Mouse (Mus musculus): ENCODE results near the gene Hck. TPM values are rescaled to one million over a fixed set of nuclear protein-coding genes. Genes with fewer than 3 reads are reported as not detected.

Gene Hck
- polyA plus RNA-seq, 1 experiment from 2014 or later: 1.3 TPM

- no peaks in the 10 kb centered on the region for H3K9me3 ChIP-seq
- peak; percentile 67 for ATAC-seq
- no peaks in the 10 kb centered on the region for H3K4me1 ChIP-seq (replicated peaks)
- WGBS: 11% methylated on average over 9 of the region's 9 CpGs
- H3K9ac ChIP-seq (replicated peaks): no peak overlapping the region
- no peak overlapping the region for H3K27ac ChIP-seq
- H3K4me2 ChIP-seq (replicated peaks): no peak overlapping the region
- H3K36me3 ChIP-seq: no peaks in the 10 kb centered on the region
- H3K27me3 ChIP-seq: 0 out of 2 replicates have a peak, but pooled peaks cover 3% of the 10 kb centered on the region
- H3K4me3 ChIP-seq (replicated peaks): no peak overlapping the region
Observed at GRCm38 (mm10) chr2:153139996-153140613, 31.8 kb downstream of the Hck start.

DNA sequence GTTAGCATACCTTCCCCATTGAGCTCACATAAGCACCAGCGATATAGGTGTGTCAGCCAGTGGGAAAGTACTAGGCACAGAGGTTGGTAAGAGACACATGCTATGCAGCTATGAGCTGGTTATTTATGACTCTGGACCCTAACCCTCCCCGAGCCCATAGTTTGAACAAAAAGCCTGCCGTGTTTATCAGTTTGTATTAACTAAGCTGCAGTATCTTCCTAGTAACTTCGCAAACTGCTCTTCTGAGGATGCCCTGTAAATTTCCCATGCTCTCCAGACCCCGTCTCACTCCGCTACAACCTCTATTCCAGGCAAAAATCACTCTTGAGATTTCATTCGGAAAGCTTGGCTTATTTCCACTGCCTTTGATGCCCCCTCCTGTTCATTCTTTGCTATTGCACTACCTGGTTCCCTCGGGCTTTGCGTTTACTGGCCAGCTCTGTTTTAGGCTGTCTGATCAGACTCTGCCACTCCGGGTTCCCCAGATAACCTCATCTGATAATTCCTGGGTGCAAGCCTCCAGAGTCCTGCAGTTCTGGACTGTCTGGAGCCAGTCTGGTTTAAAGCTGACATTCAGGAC is 34.4 kb downstream of the Hck start:
- Histone ChIP-seq H3K9ac (replicated peaks) (no peak overlapping the region), H3K36me3 (no peaks in the 10 kb centered on the region), H3K27ac (no peak overlapping the region), H3K4me2 (replicated peaks) (no peak overlapping the region), H3K9me3 (no peaks in the 10 kb centered on the region), H3K27me3 (0 out of 2 replicates have a peak, but pooled peaks cover 3% of the 10 kb centered on the region), H3K4me3 (replicated peaks) (no peak overlapping the region), H3K4me1 (replicated peaks) (no peaks in the 10 kb centered on the region)
- no peak for ATAC-seq
- WGBS: 34% methylated on average over 10 of the region's 10 CpGs

- H3K4me2 ChIP-seq (replicated peaks): no peak overlapping the region
- 0 out of 2 replicates have a peak, but pooled peaks cover 3% of the 10 kb centered on the region for H3K27me3 ChIP-seq
- no peaks in the 10 kb centered on the region for H3K36me3 ChIP-seq
- WGBS: 81% methylated on average over 5 of the region's 5 CpGs
- no peaks in the 10 kb centered on the region for H3K4me1 ChIP-seq (replicated peaks)
- H3K4me3 ChIP-seq (replicated peaks): no peak overlapping the region
- H3K27ac ChIP-seq: no peak overlapping the region
- no peak overlapping the region for H3K9ac ChIP-seq (replicated peaks)
- ATAC-seq: no peak
- no peaks in the 10 kb centered on the region for H3K9me3 ChIP-seq
Observed at GRCm38 (mm10) chr2:153145346-153145745, 37.1 kb downstream of the Hck start.

- Histone ChIP-seq H3K4me3 (replicated peaks) (no peak overlapping the region), H3K4me1 (replicated peaks) (no peaks in the 10 kb centered on the region), H3K27me3 (0 out of 2 replicates have a peak, but pooled peaks cover 3% of the 10 kb centered on the region), H3K4me2 (replicated peaks) (no peak overlapping the region), H3K36me3 (no peaks in the 10 kb centered on the region), H3K9ac (replicated peaks) (no peak overlapping the region), H3K9me3 (no peaks in the 10 kb centered on the region), H3K27ac (no peak overlapping the region)
- 82% methylated on average over 3 of the region's 3 CpGs for WGBS
- no peak for ATAC-seq
Observed at GRCm38 (mm10) chr2:153147236-153147635, 39.0 kb downstream of the Hck start.

DNA sequence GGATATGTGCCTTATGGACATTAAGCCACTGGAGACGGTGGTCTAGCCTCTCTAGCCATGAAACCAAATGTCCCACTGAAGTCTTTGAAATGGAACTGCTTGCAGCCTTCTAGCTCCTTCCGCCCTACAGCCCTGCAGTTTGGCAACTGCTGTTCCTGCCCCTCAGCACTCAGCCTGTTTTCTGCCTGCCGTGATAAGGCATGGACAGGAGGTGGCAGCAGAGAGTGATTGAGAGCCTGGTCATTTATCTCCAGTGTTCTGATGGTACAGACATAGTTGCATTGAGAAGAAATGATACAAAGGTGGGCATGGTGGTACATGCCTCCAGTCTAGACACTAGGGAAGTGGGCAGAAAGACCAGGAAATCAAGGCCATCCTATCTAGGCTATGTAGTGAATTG is 39.4 kb downstream of the Hck start:
- peak; percentile 48; the same call in 1 of the 2 replicates for ATAC-seq
- H3K9me3 ChIP-seq: no peaks in the 10 kb centered on the region
- WGBS: 28% methylated on average over 3 of the region's 3 CpGs
- H3K9ac ChIP-seq (replicated peaks): no peak overlapping the region
- no peak overlapping the region for H3K4me2 ChIP-seq (replicated peaks)
- H3K36me3 ChIP-seq: no peaks in the 10 kb centered on the region
- no peak overlapping the region for H3K4me3 ChIP-seq (replicated peaks)
- H3K27ac ChIP-seq: no peak overlapping the region
- H3K4me1 ChIP-seq (replicated peaks): no peaks in the 10 kb centered on the region
- H3K27me3 ChIP-seq: 0 out of 2 replicates have a peak, but pooled peaks cover 3% of the 10 kb centered on the region

DNA sequence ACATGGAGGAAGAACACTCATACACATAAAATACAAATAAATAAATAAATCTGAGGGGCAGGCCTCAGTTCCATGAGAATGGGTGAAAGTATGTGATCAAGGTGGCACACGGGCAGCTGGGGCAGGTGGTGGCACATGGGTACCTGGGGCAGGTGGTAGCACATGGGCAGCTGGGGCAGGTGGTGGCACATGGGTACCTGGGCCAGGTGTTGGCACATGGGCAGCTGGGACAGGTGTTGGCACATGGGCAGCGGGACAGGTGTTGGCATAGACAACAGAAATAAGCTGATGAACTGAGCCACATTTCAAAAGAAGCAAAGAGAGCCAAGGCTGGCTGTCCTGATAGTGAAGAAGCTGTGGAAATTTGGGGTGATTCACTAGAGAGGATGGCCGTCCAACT is 41.5 kb downstream of the Hck start:
- Histone ChIP-seq H3K27me3 (0 out of 2 replicates have a peak, but pooled peaks cover 3% of the 10 kb centered on the region), H3K4me3 (replicated peaks) (no peak overlapping the region), H3K9ac (replicated peaks) (no peak overlapping the region), H3K36me3 (no peaks in the 10 kb centered on the region), H3K4me1 (replicated peaks) (no peaks in the 10 kb centered on the region), H3K9me3 (no peaks in the 10 kb centered on the region), H3K27ac (no peak overlapping the region), H3K4me2 (replicated peaks) (no peak overlapping the region)
- 84% methylated on average over 3 of the region's 3 CpGs for WGBS
- no peak for ATAC-seq

GRCm38 (mm10) chr2:153151026-153151425 is 42.8 kb downstream of the Hck start:
- no peak for ATAC-seq
- no peak overlapping the region for H3K9ac ChIP-seq (replicated peaks)
- no peaks in the 10 kb centered on the region for H3K9me3 ChIP-seq
- H3K27ac ChIP-seq: no peak overlapping the region
- H3K36me3 ChIP-seq: no peaks in the 10 kb centered on the region
- no peaks in the 10 kb centered on the region for H3K27me3 ChIP-seq
- H3K4me2 ChIP-seq (replicated peaks): no peak overlapping the region
- no peak overlapping the region for H3K4me3 ChIP-seq (replicated peaks)
- no peaks in the 10 kb centered on the region for H3K4me1 ChIP-seq (replicated peaks)
- 84% methylated on average over 7 of the region's 7 CpGs for WGBS

- 79% methylated on average over 8 of the region's 8 CpGs for WGBS
- no peak overlapping the region for H3K9ac ChIP-seq (replicated peaks)
Observed at GRCm38 (mm10) chr2:153151926-153152665, 43.8 kb downstream of the Hck start.

GRCm38 (mm10) chr2:153153033-153153450 is 44.8 kb downstream of the Hck start:
- Histone ChIP-seq H3K9me3 (no peaks in the 10 kb centered on the region), H3K36me3 (no peaks in the 10 kb centered on the region), H3K4me3 (replicated peaks) (no peak overlapping the region), H3K4me1 (replicated peaks) (no peaks in the 10 kb centered on the region), H3K27me3 (no peaks in the 10 kb centered on the region), H3K4me2 (replicated peaks) (no peak overlapping the region), H3K9ac (replicated peaks) (no peak overlapping the region), H3K27ac (no peak overlapping the region)
- no peak for ATAC-seq
- WGBS: 78% methylated on average over 4 of the region's 4 CpGs

More at GRCm38 (mm10) chr2:153151926-153152665, 43.8 kb downstream of the Hck start:
- no peak for ATAC-seq
- H3K36me3 ChIP-seq: no peaks in the 10 kb centered on the region
- H3K27me3 ChIP-seq: no peaks in the 10 kb centered on the region
- no peak overlapping the region for H3K4me3 ChIP-seq (replicated peaks)
- H3K27ac ChIP-seq: no peak overlapping the region
- no peaks in the 10 kb centered on the region for H3K4me1 ChIP-seq (replicated peaks)
- no peak overlapping the region for H3K4me2 ChIP-seq (replicated peaks)
- H3K9me3 ChIP-seq: no peaks in the 10 kb centered on the region

DNA sequence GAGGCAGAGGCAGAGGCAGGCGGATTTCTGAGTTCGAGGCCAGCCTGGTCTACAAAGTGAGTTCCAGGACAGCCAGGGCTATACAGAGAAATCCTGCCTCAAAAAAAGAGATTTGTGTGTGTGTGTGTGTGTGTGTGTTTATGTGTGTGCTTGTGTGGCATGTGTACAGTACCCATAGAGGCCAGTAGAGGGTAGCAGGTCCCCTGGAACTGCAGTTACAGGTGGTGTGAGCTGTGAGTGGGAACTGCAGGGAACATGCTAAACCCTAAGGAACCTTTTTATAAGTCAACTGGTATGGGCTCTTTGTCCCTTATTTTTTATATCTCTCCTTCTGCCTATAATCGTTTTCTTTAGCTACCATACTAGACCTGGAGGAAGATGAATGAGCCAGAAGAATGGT is 49.0 kb downstream of the Hck start:
- Histone ChIP-seq H3K36me3 (no peaks in the 10 kb centered on the region), H3K4me2 (replicated peaks) (no peak overlapping the region), H3K9me3 (no peaks in the 10 kb centered on the region), H3K4me1 (replicated peaks) (peaks cover 5% of the 10 kb centered on the region), H3K9ac (replicated peaks) (no peak overlapping the region), H3K4me3 (replicated peaks) (no peak overlapping the region), H3K27ac (no peak overlapping the region), H3K27me3 (no peaks in the 10 kb centered on the region)
- 77% methylated on average over 2 of the region's 3 CpGs for whole genome bisulfite sequencing
- ATAC-seq: no peak

DNA sequence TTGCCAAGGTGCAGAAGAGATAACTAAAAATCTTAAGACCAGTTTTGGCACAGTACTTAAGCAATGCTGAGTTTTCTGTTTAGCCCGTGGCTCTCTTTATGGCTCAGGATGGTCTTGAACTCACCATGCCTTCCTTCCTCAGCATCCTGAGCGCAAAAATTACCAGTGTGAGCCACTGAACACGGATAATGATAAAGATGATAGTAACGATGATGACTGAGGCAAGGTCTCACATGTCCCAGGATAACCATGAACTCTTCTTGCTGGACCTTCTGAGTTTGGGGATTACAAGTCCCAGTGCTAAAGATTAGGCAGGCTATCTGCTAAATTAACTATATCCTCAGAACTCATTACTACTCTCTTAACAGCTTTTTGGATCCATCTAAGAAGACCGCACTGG is 51.9 kb downstream of the Hck start:
- no peak for ATAC-seq
- Histone ChIP-seq H3K27me3 (no peaks in the 10 kb centered on the region), H3K27ac (no peak overlapping the region), H3K4me2 (replicated peaks) (no peak overlapping the region), H3K4me3 (replicated peaks) (no peak overlapping the region), H3K9me3 (no peaks in the 10 kb centered on the region), H3K4me1 (replicated peaks) (peaks cover 14% of the 10 kb centered on the region), H3K9ac (replicated peaks) (no peak overlapping the region), H3K36me3 (no peaks in the 10 kb centered on the region)
- WGBS: 91% methylated on average over 5 of the region's 5 CpGs

Data from midbrain, embryonic 13.5 days (tissue).